Mouse (Mus musculus) heart, embryonic 13.5 days (tissue): ENCODE data around the gene Slc4a1ap. TPM values are rescaled to one million over a fixed set of nuclear protein-coding genes. Genes with fewer than 3 reads are reported as not detected.

Experiments used
- ATAC-seq: fragments of 200-750 bp; cut with Nextera tagmentation; 2 replicates; pipeline ENCODE4 v1.8.0; 2017; ENCODE audit warnings: moderate TSS enrichment; ENCODE audit not compliant: insufficient number of reproducible peaks, low FRiP score, low TSS enrichment; ENCODE audit errors: extremely low read depth
- H3K27ac ChIP-seq: fragments of 300-500 bp; sonication (generic); replicated peaks from 2 replicates; pipeline ENCODE4 v1.5.1; 2015; ENCODE audit warnings: moderate library complexity, mild to moderate bottlenecking, inconsistent platforms
- H3K27me3 ChIP-seq: fragments of 300-500 bp; sonication (generic); replicated peaks from 2 replicates; pipeline ENCODE4 v1.6.1; 2015; ENCODE audit warnings: mild to moderate bottlenecking, inconsistent platforms
- H3K36me3 ChIP-seq: fragments of 300-500 bp; sonication (generic); 2 replicates; pipeline ENCODE4 v1.6.1; 2015; ENCODE audit warnings: mild to moderate bottlenecking, inconsistent platforms
- H3K4me1 ChIP-seq: fragments of 300-500 bp; sonication (generic); 2 replicates; pipeline ENCODE4 v1.6.1; 2015; ENCODE audit warnings: inconsistent platforms
- H3K4me2 ChIP-seq: fragments of 300-500 bp; sonication (generic); 2 replicates; pipeline ENCODE4 v1.6.1; 2015; ENCODE audit warnings: inconsistent platforms, mild to moderate bottlenecking, moderate library complexity
- H3K4me3 ChIP-seq: fragments of 300-500 bp; sonication (generic); 2 replicates; pipeline ENCODE4 v1.5.1; 2015; ENCODE audit warnings: moderate library complexity, mild to moderate bottlenecking, inconsistent platforms
- H3K9ac ChIP-seq: fragments of 300-500 bp; sonication (generic); 2 replicates; pipeline ENCODE4 v1.6.1; 2015; ENCODE audit warnings: inconsistent platforms, mild to moderate bottlenecking, moderate library complexity
- H3K9me3 ChIP-seq: fragments of 300-500 bp; sonication (generic); 2 replicates; pipeline ENCODE4 v1.6.1; 2016; ENCODE audit warnings: inconsistent platforms
- WGBS: fragments of 180-500 bp; shearing (Covaris S2); methylation state at CpG from one replicate; pipeline ENCODE4 v1.1.7; 2015; ENCODE audit warnings: mixed read lengths; 5-methylcytosine and 5-hydroxymethylcytosine counted together
- polyA plus RNA-seq: library from polyadenylated mRNA; unstranded; fragments of >200 nt; fragmentation: Nextera tagmentation; extraction: Ambion mirVana; gene quantifications from 2 replicates; pipeline ENCODE4 v1.2.1, GENCODE M21; 2015

The Slc4a1ap gene
- polyA plus RNA-seq, 1 experiment from 2014 or later = 21.3 TPM

GRCm38 (mm10) chr5:31591122-31591521 lies 64.3 kb downstream of the Slc4a1ap start:
- H3K36me3 ChIP-seq = no peaks in the 10 kb centered on the region
- 0 out of 2 replicates have a peak, but pooled peaks cover 6% of the 10 kb centered on the region for H3K9me3 ChIP-seq
- no peak for ATAC-seq
- H3K4me2 ChIP-seq = no peak overlapping the region
- no peaks in the 10 kb centered on the region for H3K27me3 ChIP-seq
- H3K27ac ChIP-seq = no peak overlapping the region
- H3K4me3 ChIP-seq = no peak overlapping the region
- 80% methylated on average over 7 of the region's 7 CpGs for WGBS
- peaks cover 4% of the 10 kb centered on the region for H3K4me1 ChIP-seq
- H3K9ac ChIP-seq = no peak overlapping the region

GRCm38 (mm10) chr5:31595868-31596267 lies 69.1 kb downstream of the Slc4a1ap start:
- H3K27me3 ChIP-seq = no peaks in the 10 kb centered on the region
- H3K4me3 ChIP-seq = no peak overlapping the region
- no peak overlapping the region for H3K27ac ChIP-seq
- H3K36me3 ChIP-seq = no peaks in the 10 kb centered on the region
- peak overlapping the region; percentile 81; the same call in 1 of the 2 replicates for H3K9ac ChIP-seq
- H3K9me3 ChIP-seq = no peaks in the 10 kb centered on the region
- WGBS = 59% methylated on average over 4 of the region's 4 CpGs
- peak overlapping the region; percentile 88 for H3K4me2 ChIP-seq
- ATAC-seq = no peak
- peaks cover 20% of the 10 kb centered on the region for H3K4me1 ChIP-seq

- H3K4me1 ChIP-seq = peaks cover 20% of the 10 kb centered on the region
- H3K27ac ChIP-seq = peak within 1 kb of the TSS; percentile 72
- H3K4me2 ChIP-seq = peak within 1 kb of the TSS; percentile 88
- whole genome bisulfite sequencing = 7% methylated on average over 26 of the region's 26 CpGs
- H3K9ac ChIP-seq = peak within 1 kb of the TSS; percentile 81
- no peaks in the 10 kb centered on the region for H3K9me3 ChIP-seq
- H3K36me3 ChIP-seq = no peaks in the 10 kb centered on the region
- no peak for ATAC-seq
- H3K4me3 ChIP-seq = peak within 1 kb of the TSS; percentile 56
- no peaks in the 10 kb centered on the region for H3K27me3 ChIP-seq
These were observed 70.0 kb downstream of the Slc4a1ap start, which contains the start of gene Mrpl33 for GRCm38 (mm10) chr5:31596481-31597429. TSS of gene Mrpl33 (plus strand) at chr5:31596935.

- Histone ChIP-seq H3K4me2 (peak overlapping the region; percentile 88), H3K9me3 (no peaks in the 10 kb centered on the region), H3K27me3 (no peaks in the 10 kb centered on the region), H3K27ac (no peak overlapping the region; the same call in 1 of the 2 replicates), H3K4me1 (peaks cover 24% of the 10 kb centered on the region), H3K9ac (peak overlapping the region; percentile 81), H3K4me3 (peak overlapping the region; percentile 56), H3K36me3 (no peaks in the 10 kb centered on the region)
- no peak for ATAC-seq
- WGBS = 65% methylated on average over 6 of the region's 6 CpGs
These were observed 70.7 kb downstream of the Slc4a1ap start for GRCm38 (mm10) chr5:31597430-31597944.

GRCm38 (mm10) chr5:31598121-31598520 lies 71.3 kb downstream of the Slc4a1ap start:
- Histone ChIP-seq H3K27me3 (no peaks in the 10 kb centered on the region), H3K9ac (no peak overlapping the region), H3K36me3 (no peaks in the 10 kb centered on the region), H3K9me3 (no peaks in the 10 kb centered on the region), H3K4me2 (no peak overlapping the region), H3K4me3 (no peak overlapping the region), H3K4me1 (peaks cover 27% of the 10 kb centered on the region), H3K27ac (no peak overlapping the region)
- no peak for ATAC-seq
- WGBS = 71% methylated on average over 7 of the region's 7 CpGs

- no peaks in the 10 kb centered on the region for H3K36me3 ChIP-seq
- H3K27ac ChIP-seq = no peak overlapping the region
- H3K4me2 ChIP-seq = no peak overlapping the region
- H3K9me3 ChIP-seq = no peaks in the 10 kb centered on the region
- H3K27me3 ChIP-seq = no peaks in the 10 kb centered on the region
- no peak overlapping the region for H3K9ac ChIP-seq
- H3K4me3 ChIP-seq = no peak overlapping the region
- H3K4me1 ChIP-seq = peaks cover 27% of the 10 kb centered on the region
- ATAC-seq = no peak
- WGBS = 59% methylated on average over 4 of the region's 4 CpGs
These were observed 71.8 kb downstream of the Slc4a1ap start for GRCm38 (mm10) chr5:31598579-31598978.

- Histone ChIP-seq H3K27me3 (no peaks in the 10 kb centered on the region), H3K4me3 (no peak overlapping the region), H3K36me3 (no peaks in the 10 kb centered on the region), H3K4me2 (no peak overlapping the region), H3K27ac (no peak overlapping the region), H3K9me3 (no peaks in the 10 kb centered on the region), H3K4me1 (peaks cover 27% of the 10 kb centered on the region), H3K9ac (no peak overlapping the region)
- ATAC-seq = no peak
- WGBS = 82% methylated on average over 2 of the region's 2 CpGs
These were observed 72.4 kb downstream of the Slc4a1ap start for GRCm38 (mm10) chr5:31599161-31599560.

GRCm38 (mm10) chr5:31601162-31601722 lies 74.4 kb downstream of the Slc4a1ap start:
- H3K4me1 ChIP-seq = peaks cover 21% of the 10 kb centered on the region
- H3K27me3 ChIP-seq = no peaks in the 10 kb centered on the region
- H3K27ac ChIP-seq = no peak overlapping the region
- no peaks in the 10 kb centered on the region for H3K9me3 ChIP-seq
- no peak overlapping the region for H3K9ac ChIP-seq
- no peaks in the 10 kb centered on the region for H3K36me3 ChIP-seq
- no peak for ATAC-seq
- H3K4me3 ChIP-seq = no peak overlapping the region
- WGBS = 54% methylated on average over 7 of the region's 7 CpGs
- H3K4me2 ChIP-seq = no peak overlapping the region

- Histone ChIP-seq H3K36me3 (no peaks in the 10 kb centered on the region), H3K27me3 (no peaks in the 10 kb centered on the region), H3K4me1 (peaks cover 10% of the 10 kb centered on the region), H3K4me2 (no peak overlapping the region), H3K4me3 (no peak overlapping the region), H3K9ac (no peak overlapping the region), H3K27ac (peak overlapping the region; percentile 1; the same call in 1 of the 2 replicates), H3K9me3 (no peaks in the 10 kb centered on the region)
- 79% methylated on average over 1 of the region's 1 CpGs for WGBS
- ATAC-seq = no peak
These were observed 75.6 kb downstream of the Slc4a1ap start for GRCm38 (mm10) chr5:31602377-31602776.

- no peak for ATAC-seq
- no peak overlapping the region for H3K27ac ChIP-seq
- no peak overlapping the region for H3K4me2 ChIP-seq
- H3K36me3 ChIP-seq = no peaks in the 10 kb centered on the region
- no peaks in the 10 kb centered on the region for H3K27me3 ChIP-seq
- H3K9ac ChIP-seq = no peak overlapping the region
- 74% methylated on average over 6 of the region's 6 CpGs for WGBS
- no peak overlapping the region for H3K4me3 ChIP-seq
- H3K4me1 ChIP-seq = peaks cover 12% of the 10 kb centered on the region
- H3K9me3 ChIP-seq = no peaks in the 10 kb centered on the region
These were observed 77.0 kb downstream of the Slc4a1ap start for GRCm38 (mm10) chr5:31603766-31604165.

- no peak overlapping the region for H3K27ac ChIP-seq
- H3K9ac ChIP-seq = no peak overlapping the region
- no peak overlapping the region for H3K4me2 ChIP-seq
- WGBS = 45% methylated on average over 3 of the region's 3 CpGs
- ATAC-seq = no peak
- no peak overlapping the region for H3K4me3 ChIP-seq
- H3K36me3 ChIP-seq = no peaks in the 10 kb centered on the region
- no peaks in the 10 kb centered on the region for H3K9me3 ChIP-seq
- H3K27me3 ChIP-seq = no peaks in the 10 kb centered on the region
- peaks cover 17% of the 10 kb centered on the region for H3K4me1 ChIP-seq
These were observed 79.4 kb downstream of the Slc4a1ap start for GRCm38 (mm10) chr5:31606151-31606550.
